Mouse (Mus musculus): ENCODE measurements around the gene Macrod2.
A peak's percentile ranks its signal among the peaks of the same experiment; 100 is the strongest.

Macrod2 gene

DNA sequence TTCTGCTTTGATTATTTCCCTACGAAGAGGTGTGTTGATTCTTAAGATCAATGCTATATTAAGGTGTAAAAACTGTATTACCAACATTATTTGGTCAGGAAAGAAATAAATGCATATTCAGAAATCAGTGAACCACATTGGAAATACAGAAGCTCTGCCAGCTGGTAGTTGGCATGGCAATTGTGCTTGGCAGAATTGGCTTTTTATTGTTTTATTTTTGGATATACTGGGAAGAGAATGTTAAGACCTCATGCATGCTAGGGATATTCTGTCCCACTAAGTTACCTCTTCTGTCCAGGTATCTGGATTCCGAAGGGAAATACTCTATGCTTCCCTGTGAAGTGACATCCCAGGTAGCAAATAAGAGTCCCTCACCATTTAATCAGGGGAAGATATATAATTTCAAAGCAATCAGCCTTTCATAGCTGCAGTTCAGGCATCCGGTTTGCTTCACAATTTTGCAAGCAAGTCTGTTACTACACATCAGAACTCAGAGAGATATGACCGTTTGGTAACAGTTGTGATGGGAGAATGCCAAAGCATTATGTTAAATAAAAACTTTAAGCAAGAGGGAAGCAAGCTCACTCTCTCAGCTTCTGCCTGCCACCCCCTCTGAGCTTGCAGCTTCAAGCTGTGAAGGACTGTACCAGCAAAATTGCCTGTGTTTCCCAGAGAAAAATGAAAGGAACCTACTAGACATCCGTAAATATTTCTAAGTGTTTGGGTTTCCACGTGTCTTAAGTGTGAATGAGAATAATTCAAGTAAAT lies 1449.5 kb downstream of the Macrod2 start:
- DNase-seq (ENCODE audit: low spot score in 2 of 2) = peak; percentile 13 to 18

DNA sequence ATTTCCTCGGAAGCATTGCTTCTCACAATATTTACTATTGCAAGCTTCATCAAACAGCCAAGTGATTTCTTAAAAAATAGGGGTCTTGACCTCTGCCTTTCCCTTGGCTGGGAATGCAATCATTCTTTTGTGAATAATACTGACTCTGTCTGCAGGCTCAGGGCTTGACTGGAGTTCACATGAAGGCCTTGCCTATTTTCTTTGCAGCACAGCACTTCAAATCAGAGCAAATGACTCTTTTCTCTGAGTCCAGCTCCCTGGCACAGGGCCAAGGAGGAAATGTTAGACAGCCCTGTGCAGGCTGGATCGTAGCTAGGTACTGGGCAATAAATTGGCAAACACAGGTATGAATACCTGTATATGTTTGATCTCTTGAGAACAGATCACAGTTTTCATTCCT lies 1464.1 kb downstream of the Macrod2 start:
- DNase-seq (ENCODE audit: low spot score in 2 of 2) = no peak

DNA sequence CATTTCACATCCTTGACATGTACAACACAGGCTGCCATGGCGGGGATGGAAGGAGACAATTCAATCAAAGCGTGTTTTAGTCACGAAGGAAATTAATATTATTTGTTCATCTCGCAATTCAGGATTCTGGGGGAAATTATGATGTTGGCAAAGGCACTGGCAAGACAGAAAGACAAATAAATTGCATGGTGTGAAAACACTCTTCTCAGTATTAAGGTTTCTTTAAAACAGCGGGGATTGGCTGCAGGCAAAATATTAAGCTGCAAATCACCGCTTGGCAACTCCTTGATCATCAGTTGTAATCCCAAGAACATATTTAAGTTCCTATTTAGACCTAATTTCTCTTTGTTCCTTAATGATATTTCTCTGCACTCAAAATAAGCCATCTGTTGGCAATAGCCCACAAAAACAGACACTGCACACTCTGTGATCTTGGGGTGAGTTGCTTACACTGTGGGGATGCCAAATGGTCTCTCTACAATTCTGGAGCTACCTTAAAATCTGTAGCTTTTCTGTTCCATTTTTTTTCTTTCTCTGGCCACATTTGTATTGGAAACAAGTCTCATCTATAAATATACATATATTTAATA lies 1466.7 kb downstream of the Macrod2 start:
- no peak for DNase-seq (ENCODE audit: low spot score in 2 of 2)

DNA sequence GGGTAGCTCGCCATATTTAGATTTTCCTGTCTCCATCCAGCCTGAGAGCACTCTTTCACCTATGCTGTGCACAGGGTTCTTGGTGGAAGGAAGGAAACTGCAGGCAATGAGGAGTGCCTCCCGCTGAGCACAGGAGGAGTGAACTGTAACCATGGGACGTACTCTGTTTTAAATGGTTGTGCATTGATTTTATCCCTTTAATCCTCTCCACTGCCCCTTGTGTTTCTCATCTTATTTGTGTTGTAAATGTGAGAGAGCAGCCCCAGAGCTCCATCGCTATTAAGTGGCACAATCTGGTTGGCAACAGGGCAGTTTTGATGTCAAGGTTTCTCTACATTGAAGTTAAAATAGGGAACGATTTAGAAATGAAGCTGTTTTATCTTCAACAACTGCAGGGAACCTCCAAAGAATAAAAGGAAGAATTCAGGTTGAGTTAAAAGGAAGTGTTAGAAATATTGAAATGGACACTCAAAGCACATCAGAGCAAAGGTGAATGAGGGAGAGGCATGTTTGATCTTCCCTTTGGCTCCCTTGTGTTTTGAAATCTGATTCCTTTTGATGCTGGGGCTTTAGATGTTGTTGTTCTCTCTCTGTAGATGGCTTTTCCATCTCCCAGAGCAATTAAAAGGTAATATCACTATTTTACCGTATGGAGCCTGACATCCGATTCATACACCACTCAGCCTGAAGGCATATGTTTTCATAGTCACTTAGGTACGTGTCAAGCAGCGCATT lies 1467.6 kb downstream of the Macrod2 start:
- no peak for DNase-seq (ENCODE audit: low spot score in 2 of 2)

DNA sequence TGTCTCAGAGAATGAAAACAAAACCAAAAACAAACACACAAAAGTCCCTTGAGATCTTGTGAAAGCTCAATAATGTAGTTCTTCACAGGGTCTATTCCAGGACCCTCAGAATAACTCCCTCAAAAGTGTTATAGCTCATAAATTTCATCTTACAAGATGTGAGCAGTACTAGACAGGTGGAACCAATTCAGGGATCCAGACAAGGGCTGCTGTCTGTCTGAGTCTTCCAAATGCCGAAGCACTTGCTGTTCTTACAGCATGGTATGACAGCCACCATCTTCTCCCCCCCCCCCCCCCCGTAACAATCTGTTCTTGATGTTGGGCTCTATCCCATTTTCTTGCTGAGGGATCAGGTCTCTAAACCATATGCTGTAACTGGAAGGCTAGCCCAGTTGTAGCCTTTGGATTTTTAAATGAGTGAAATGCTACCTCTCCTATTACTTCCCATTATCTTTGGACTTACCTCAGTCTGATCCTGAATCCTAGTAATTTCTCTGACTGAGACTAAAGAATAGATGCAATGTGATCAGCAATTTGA lies 1468.6 kb downstream of the Macrod2 start:
- no peak for DNase-seq (ENCODE audit: low spot score in 2 of 2)

DNA sequence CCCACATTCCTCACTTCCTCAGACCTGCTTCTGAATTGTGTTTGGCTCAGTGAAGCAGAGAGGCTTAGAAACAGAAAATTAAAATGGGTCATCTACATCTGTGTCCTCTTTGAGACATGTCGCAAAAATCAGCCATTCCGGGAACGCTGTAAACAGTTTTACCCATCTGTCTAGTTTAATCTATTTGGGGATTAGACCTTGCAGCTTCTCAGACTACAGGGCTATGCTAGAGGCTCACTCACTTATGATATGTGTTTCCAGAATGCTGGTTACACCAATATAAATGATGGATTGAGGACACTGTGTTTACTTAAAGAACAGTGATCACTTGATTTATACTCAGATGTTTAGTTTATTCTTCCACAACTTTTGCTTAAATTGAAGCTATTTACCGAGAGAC lies 1475.8 kb downstream of the Macrod2 start:
- no peak for DNase-seq (ENCODE audit: low spot score in 2 of 2)

DNA sequence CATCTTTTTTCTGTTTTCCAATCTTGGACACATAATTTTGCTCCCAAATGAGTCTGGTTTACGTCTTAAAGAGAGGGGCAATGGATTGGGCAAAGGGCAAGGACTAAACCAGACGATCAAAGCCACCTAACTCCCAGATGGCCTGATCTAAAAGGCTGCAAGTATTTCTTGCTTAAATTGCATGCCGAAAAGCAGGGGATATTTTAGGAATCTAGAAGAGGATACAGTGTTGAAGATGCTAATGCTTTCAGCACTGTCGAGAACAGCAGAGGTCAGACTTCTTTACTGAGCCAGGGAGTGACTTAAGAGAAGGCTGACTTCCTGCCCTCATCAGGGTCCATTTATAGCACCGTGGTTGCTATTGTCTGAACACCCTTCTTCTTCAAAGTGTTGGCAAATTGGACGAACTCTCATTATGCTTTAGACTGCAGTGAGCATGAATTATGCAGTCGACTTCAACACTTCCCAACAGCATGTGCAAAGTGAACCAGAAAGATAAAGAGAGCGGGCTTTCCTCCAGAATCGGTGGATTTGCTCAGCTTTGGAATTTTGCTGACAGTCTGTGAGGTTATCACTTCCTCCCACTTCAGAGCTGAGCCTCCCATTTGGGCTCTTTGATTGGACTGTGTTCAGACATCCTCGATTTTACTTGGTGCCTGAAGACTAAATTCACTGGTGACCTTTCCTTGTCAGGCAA lies 1481.2 kb downstream of the Macrod2 start:
- DNase-seq (ENCODE audit: low spot score in 2 of 2) = peak; percentile 13 to 16

DNA sequence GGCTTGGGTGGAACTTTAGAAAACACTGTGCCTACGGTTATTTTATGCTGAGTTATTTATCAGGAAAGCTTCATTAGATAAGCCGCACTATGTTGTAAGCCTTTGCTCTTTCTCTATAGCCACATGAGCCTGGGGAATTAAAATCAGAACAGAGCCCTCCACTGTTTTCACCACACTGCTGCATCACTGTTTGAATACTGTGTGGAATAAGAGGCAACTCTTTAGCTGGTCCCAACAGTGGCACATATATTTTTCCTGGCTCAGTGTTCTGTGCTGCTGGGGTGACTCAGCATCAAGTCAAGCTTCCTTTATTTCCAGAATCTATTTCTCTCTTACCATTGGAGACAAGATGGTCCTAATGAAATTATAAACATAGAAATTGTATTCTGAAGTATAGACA lies 1481.8 kb downstream of the Macrod2 start:
- no peak for DNase-seq (ENCODE audit: low spot score in 2 of 2)

DNA sequence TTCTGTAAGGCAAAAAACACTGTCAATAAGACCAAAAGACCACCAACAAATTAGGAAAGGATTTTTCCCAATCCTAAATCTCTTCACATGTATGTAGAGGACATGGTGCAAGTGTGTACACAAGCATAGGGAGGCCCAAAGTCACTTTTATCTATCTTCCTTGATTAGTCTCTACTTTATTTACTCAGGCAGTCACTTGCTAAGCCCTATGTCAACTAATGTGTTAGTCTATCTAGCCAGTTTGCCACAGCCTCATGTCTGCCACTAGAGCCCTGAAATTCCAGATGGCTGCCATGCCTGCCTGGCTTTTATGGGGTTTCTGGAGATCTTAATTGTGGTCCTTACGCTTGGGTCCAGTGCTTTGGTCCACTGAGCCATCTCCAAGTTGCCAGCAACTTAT lies 1483.4 kb downstream of the Macrod2 start:
- no peak for DNase-seq (ENCODE audit: low spot score in 2 of 2)

DNA sequence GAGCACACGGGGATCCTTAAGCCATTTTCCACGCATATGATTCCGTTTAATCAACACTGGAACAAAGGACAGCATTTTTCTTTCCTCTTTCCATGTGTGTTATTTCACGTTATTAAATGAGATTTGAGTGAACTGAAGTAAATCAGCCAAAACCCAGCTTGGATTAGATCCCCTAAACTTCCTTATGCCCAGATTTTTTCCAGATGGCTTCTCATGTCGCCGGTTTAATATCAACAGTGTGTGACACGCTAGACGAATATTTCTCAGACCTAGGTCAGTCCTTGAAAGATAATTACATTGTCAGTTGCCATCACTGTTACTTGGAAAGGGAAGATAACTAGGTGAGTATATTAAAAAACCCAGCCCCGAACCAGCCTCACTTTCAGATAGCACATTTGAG lies 1484.6 kb downstream of the Macrod2 start:
- no peak for DNase-seq (ENCODE audit: low spot score in 2 of 2)

DNA sequence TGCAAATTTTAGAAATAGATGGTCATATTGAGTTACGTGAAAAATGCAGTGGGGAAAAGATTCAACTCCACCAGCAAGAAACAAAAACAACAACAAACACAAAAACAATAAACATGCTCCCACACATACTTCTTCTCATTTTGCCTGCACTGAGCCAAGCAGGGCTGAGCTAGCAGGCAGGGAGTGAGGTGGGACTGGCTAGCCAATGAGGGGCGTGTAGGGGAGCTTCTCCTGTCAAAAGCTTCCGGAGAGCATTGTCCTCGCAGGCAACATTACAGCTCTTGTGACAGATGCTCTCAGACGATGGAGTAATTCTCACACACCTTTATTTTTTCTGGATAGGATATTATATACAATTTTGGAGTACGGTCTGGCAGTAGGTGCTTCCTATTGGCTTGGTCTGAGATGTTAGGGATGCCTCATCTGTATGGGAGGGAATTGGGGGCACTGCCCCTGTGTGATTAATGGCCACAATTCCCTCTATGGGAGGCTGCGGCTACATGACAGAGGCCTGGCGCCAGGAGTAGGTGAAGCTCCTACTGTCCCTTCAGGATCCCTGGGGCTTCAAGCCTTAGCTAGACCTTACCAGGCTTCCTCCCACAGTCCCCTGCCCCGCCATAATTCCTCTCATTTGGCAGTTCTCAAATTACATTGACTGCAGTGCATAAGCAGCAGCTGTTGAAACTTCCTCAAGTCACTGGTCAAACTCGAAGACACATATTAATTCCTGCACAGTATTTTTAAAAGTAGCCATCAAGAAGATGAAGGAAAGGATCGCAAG lies 1491.8 kb downstream of the Macrod2 start:
- DNase-seq (ENCODE audit: low spot score in 2 of 2) = no peak

DNA sequence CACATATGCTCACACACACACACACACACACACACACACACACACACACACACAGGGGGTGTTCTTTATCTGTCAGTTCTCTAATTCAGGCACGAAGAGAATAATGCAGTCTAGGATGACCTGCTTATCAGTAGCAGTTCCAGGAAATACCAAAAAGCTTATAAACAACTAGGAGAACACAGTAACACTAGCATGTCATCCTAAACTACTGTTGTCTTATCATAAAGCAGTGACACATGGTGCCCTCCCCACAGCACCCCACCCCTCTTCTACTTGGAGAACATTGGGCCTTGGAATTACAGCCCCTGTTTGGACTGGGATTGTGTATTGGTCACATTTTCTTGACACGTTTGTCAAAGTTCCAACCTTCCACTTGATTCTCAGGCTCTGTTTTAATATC lies 1494.4 kb downstream of the Macrod2 start:
- no peak for DNase-seq (ENCODE audit: low spot score in 2 of 2)

DNA sequence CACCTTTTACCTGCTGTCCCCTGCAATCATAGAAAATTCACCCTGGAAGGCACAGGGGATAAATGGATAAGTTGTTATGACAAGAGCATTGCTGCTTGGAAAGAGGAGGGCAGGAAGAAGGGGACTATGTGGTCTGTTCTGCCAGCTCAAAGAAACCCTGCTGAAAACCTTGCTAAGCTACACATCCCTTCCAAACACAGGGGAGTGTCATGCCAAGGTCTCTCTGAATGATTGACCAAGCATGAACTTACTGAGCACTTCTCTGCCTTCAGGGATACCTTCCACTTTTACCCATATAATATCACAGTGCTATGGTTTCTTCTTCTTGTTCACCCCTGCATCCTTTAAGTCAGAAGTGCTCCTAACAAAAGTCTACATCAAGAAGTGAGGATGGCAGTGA lies 1502.8 kb downstream of the Macrod2 start:
- no peak for DNase-seq (ENCODE audit: low spot score in 2 of 2)

DNA sequence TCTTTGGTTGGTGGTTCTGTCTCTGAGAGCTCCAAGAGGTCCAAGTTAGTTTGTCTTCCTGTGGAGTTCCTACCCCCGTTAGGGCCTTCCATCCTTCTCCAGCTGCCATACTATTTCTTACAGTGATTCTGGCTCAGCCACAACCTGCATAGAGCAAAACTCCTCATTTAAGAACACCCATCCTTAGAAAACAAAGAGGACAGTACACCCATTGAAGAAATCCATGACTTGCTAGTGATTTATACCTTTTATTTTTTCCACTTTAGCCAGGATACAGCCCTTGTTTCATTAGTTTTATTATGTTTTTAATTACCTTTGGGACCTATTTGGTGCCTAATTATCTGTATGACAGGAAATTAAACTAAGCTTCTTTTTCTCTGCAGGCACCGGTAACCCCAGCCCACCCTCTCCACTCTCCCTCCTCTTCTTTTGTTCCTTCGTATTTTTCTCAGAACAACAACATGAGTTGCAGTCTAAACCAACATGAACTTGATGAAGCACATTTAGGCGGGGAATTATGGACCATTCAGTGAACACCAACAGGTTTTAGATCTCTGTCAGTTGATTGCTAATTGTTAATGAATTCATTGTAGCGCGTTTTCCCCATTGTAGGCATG lies 1516.8 kb downstream of the Macrod2 start:
- DNase-seq (ENCODE audit: low spot score in 2 of 2) = no peak

DNA sequence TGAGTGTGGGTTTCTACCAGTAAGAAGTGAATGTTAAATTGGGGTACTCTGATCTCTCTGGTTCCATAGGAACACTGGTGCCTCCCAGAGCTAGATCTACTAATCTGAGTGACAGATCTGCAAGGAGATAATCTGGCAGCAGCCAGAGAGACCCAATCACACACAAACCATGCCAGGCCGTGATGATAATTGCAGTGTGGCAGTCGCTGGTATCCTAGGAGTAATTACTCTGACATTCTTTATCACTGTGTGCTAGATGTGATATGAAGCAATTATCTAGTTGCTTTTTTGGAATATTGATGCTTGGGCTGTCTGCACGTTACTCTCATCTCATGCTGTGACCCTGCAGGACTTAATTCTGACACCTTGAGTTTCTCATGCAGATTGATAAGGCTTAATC lies 1518.4 kb downstream of the Macrod2 start:
- no peak for DNase-seq (ENCODE audit: low spot score in 2 of 2)

DNA sequence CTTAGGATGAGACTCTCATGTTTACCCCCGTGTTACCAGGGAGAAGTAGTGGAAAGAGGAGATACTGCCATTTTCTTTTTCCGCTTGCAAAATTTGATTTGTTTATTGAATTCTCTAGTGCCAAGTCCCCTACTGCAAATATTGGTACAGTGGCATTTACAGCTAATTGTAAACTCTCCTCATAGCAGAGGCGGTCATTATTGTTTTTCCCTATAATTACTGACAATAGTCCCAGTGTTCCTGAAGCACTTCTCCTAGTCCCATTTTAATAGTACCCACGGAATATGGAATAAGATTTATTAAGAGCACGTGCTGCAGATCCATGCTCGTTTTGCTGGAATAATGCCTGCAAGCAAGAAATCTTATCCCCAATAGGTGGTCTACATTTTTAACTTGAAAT lies 1518.8 kb downstream of the Macrod2 start:
- DNase-seq (ENCODE audit: low spot score in 2 of 2) = no peak

DNA sequence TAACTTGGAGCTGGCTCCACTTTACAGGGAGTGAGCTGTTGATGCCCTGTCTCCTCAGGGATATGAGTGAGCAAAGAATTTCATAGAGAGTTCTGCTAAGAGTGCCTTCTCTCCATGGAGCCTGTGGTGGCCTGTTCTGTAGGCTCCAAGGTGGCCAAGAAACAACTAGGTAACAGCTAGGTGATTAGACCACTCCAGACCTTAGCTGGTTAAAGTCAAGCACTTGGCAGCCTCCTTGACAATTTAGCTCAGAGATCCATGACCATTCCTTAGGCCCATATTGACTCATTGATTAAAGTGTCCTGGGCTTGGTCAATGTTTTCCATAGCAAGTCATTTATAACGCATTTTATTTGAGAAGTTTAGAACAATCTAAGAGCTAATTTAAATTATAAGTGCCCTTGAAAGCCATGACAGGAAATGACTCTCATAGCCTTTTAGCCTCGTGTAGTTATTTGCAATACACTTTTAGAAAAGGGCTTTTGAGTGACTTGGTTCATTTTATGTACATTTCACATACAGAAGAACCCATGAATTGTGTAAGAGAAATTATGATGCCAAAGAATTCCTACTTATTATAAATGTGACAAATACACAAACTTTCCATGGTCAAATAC lies 1525.4 kb downstream of the Macrod2 start:
- no peak for DNase-seq (ENCODE audit: low spot score in 2 of 2)

DNA sequence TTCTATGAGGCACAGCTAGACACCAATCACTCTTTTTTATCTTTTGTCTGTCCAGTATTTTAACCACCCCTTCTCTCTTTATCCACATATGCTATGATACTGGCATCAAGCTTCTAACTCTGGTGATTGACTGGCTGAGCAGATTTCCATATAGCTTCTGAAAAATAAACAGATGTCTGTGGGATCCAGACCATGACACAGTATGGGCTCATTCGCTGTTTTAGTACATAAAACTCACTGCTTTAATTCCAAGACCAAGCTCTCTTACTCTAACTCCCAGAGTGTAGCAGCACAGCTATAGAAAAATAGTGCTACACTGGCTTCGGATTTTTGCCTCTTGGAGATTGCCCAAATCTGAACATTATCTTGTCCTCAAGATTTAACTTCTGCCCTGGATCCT lies 1540.0 kb downstream of the Macrod2 start:
- DNase-seq (ENCODE audit: low spot score in 2 of 2) = no peak

DNA sequence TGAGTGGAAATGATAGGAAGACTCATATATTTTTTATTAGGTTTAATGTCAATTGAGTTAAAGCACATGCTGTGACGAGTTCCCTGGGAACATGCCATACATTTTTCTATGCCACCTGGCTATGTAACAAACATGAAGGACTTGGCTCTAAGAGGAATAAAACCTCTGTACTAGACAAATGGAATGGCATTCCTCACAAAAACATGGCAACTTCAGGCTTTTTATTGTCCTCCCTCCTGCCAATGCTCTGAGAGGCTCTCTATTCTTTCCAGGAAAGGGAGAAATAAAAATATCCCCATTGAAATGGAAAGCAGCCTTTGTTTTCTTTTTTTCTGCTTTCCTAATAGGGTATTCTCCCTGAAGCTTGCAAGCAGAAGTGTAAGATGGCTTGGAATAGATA lies 1559.7 kb downstream of the Macrod2 start:
- DNase-seq (ENCODE audit: low spot score in 2 of 2) = no peak

DNA sequence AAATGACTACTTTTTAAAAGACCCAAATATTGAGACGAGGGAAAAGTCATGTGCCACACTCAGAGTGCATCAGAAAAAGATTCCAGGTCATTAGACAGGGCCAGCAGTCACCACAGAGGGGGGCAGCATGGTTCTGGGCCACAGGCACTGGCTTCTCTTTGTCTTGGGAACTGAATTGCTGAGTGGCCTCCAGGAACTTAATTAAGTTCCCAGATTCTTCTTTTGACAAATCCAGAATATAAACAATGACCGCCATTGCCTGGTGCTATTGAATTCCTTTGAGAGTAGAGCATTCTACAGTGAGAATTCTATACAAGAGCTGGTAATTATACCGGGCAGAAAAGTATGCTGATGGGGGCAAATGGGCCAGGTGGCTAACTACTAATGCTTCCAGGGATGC lies 1560.1 kb downstream of the Macrod2 start:
- DNase-seq (ENCODE audit: low spot score in 2 of 2) = no peak

DNA sequence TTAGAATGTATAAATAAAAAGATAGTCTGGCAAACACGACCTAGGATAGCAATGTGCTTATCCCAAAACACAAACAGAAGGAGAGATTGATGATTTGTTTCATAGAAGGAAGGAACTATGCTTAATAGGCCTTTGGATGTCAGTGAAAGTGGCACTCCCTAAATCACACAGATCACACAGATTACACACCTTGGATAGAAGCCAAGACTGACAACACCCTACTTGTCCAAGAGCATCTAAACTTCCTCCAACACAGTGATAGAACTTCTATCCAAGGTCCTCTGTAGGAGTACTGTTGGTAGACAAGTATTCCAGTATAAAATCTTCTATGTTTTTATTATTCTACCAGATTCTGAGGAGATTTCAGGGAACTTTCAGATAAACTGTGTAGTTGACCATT lies 1567.8 kb downstream of the Macrod2 start:
- DNase-seq (ENCODE audit: low spot score in 2 of 2) = no peak

Data from frontal cortex, postnatal 14 days (tissue).